Mouse (Mus musculus) C2C12 (cell line): ENCODE data around the gene Mpig6b. TPM values are rescaled to one million over a fixed set of nuclear protein-coding genes. Genes with fewer than 3 reads are reported as not detected.

Experiments
- H3K27me3 ChIP-seq: one replicate; pipeline ENCODE4 v1.6.1; 2011; ENCODE audit not compliant: control insufficient read depth, insufficient read depth, insufficient read length
- H3K36me3 ChIP-seq: one replicate; pipeline ENCODE4 v1.6.1; 2011; ENCODE audit not compliant: control insufficient read depth, insufficient read depth
- H3K4me3 ChIP-seq: one replicate; pipeline ENCODE4 v1.5.1; 2011; ENCODE audit warnings: mild to moderate bottlenecking, control low read depth; ENCODE audit not compliant: poor library complexity, insufficient read depth, severe bottlenecking
- H3K79me2 ChIP-seq: one replicate; pipeline ENCODE4 v1.6.1; 2011; ENCODE audit not compliant: control insufficient read depth, insufficient read depth
- H3K79me3 ChIP-seq: one replicate; pipeline ENCODE4 v1.6.1; 2011; ENCODE audit warnings: low read depth, control low read depth
- H3ac ChIP-seq: one replicate; pipeline ENCODE3; 2011; ENCODE audit warnings: low read depth; ENCODE audit not compliant: control insufficient read depth, insufficient read length
- CEBPB ChIP-seq: IDR thresholded peaks from one replicate; pipeline ENCODE4 v1.6.1; 2011; ENCODE audit warnings: low read depth, mild to moderate bottlenecking, control low read depth, moderate library complexity
- CTCF ChIP-seq: IDR thresholded peaks from one replicate; pipeline ENCODE4 v1.5.1; 2011; ENCODE audit not compliant: control insufficient read depth, insufficient read depth, insufficient read length
- FOSL1 ChIP-seq: IDR thresholded peaks from one replicate; pipeline ENCODE4 v1.8.0; 2011; ENCODE audit warnings: mild to moderate bottlenecking, low read length; ENCODE audit not compliant: poor library complexity, insufficient read depth, severe bottlenecking
- MAX ChIP-seq: IDR thresholded peaks from one replicate; pipeline ENCODE4 v1.6.1; 2011; ENCODE audit warnings: mild to moderate bottlenecking, control low read depth
- MYOD1 ChIP-seq: IDR thresholded peaks from one replicate; pipeline ENCODE4 v1.6.1; 2011; ENCODE audit warnings: low read depth; ENCODE audit not compliant: control insufficient read depth, insufficient read length
- MYOG ChIP-seq: IDR thresholded peaks from one replicate; pipeline ENCODE4 v1.6.1; 2011; ENCODE audit not compliant: control insufficient read depth, insufficient read length; ENCODE audit errors: extremely low read depth
- USF1 ChIP-seq: IDR thresholded peaks from one replicate; pipeline ENCODE4 v1.6.1; 2011; ENCODE audit warnings: low read depth, mild to moderate bottlenecking, control low read depth, moderate library complexity
- polyA plus RNA-seq: library from polyadenylated mRNA; unstranded; fragments of >200 nt; fragmentation: generic; extraction: Trizol; gene quantifications from one replicate; pipeline ENCODE4 v1.2.1, GENCODE M21; 2012; ENCODE audit warnings: missing spikeins

The Mpig6b gene
- polyA plus RNA-seq, 1 experiment: 0.04 TPM

DNA sequence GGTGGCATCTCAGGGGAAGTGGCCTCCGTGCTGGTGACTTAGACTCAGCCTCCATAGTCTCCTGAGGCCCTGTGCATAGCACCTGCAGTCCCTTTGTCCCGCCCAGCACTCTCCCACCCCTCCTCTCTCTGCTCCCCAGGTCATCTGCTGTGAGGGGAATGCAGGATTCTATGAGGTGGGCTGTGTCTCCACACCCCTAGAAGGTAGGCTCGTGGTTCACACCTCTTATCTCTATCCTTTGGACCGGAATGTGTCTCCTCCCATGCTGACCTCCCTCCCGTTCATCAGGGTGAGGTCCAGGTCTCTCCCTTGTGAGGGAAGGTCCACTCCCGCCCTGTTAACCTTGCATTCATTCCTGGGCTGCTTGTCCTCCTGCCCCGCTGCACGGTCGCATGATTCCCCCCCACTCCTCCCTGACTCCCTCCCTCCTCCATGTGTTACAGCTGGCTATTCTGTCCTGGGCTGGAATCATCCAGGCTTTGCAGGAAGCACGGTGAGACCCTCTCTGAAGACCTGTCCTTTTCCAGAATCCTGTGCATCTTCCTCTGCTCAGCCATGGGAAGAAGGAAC, 34.3 kb upstream of the Mpig6b start:
- no peaks in the 10 kb centered on the region for H3K27me3 ChIP-seq
- H3K36me3 ChIP-seq: peaks cover 24% of the 10 kb centered on the region
- H3K79me3 ChIP-seq: no peaks in the 10 kb centered on the region
- no peak for TF ChIP-seq USF1
- no peak for TF ChIP-seq FOSL1
- no peak for TF ChIP-seq MAX
- no peak for TF ChIP-seq CTCF
- no peak for TF ChIP-seq MYOG
- TF ChIP-seq MYOD1: no peak
- no peak for TF ChIP-seq CEBPB
- no peaks in the 10 kb centered on the region for H3K79me2 ChIP-seq
- H3ac ChIP-seq: no peak overlapping the region
- H3K4me3 ChIP-seq: no peak overlapping the region

DNA sequence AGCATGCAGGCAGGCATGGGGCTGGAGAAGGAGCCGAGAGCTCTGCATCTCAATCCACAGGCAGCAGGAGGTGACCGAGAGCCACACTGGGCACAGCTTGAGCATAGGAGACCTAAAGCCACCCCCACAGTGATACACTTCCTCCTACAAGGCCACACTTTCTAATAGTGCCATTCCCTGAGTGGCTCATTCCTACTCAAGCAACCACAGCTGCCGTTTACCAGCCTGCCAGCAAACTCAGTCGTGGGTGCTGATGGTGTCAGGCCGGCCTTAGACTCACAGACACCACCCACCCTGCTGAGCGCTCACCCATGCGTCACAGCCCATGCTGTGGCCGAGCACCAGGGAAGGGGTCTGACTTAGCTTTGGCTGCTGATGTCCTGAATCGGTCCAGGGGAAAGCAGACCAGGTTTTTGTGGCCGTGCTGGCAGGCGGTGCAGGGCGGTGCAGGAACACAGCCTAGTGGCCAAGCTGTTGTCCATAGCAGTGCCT, 31.2 kb upstream of the Mpig6b start:
- Histone ChIP-seq H3K27me3 (no peaks in the 10 kb centered on the region), H3K4me3 (no peak overlapping the region), H3ac (no peak overlapping the region), H3K79me2 (no peaks in the 10 kb centered on the region), H3K79me3 (no peaks in the 10 kb centered on the region), H3K36me3 (peaks cover 38% of the 10 kb centered on the region)
- TF ChIP-seq FOSL1 (no peak), USF1 (no peak), CEBPB (no peak), MYOG (no peak), MAX (no peak)

DNA sequence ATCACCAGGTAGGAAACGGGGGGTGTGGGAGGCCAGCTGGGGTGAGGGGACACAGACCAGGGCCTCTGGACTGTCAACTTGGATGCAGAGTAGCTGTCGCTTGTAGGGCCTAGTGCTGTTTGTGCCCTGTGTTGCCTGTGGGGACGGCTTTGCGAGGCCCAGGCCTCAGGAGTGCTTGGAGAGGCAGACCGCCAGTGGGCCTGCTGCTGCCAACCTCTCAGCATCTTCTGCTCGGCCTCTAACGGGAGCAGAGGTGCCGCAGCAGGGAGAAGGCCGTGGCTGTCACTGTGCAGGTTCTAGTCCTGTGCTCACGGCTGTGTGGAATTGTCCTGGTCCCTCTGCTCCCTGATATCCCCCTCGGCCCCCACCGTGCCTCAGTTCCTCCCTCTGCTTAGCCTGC, 30.6 kb upstream of the Mpig6b start:
- H3K79me2 ChIP-seq: no peaks in the 10 kb centered on the region
- H3K79me3 ChIP-seq: no peaks in the 10 kb centered on the region
- no peaks in the 10 kb centered on the region for H3K27me3 ChIP-seq
- TF ChIP-seq MYOG: no peak
- TF ChIP-seq USF1: no peak
- TF ChIP-seq CTCF: no peak
- TF ChIP-seq MYOD1: no peak
- TF ChIP-seq MAX: no peak
- TF ChIP-seq FOSL1: no peak
- no peak for TF ChIP-seq CEBPB
- H3ac ChIP-seq: no peak overlapping the region
- H3K4me3 ChIP-seq: no peak overlapping the region
- H3K36me3 ChIP-seq: peaks cover 39% of the 10 kb centered on the region

DNA sequence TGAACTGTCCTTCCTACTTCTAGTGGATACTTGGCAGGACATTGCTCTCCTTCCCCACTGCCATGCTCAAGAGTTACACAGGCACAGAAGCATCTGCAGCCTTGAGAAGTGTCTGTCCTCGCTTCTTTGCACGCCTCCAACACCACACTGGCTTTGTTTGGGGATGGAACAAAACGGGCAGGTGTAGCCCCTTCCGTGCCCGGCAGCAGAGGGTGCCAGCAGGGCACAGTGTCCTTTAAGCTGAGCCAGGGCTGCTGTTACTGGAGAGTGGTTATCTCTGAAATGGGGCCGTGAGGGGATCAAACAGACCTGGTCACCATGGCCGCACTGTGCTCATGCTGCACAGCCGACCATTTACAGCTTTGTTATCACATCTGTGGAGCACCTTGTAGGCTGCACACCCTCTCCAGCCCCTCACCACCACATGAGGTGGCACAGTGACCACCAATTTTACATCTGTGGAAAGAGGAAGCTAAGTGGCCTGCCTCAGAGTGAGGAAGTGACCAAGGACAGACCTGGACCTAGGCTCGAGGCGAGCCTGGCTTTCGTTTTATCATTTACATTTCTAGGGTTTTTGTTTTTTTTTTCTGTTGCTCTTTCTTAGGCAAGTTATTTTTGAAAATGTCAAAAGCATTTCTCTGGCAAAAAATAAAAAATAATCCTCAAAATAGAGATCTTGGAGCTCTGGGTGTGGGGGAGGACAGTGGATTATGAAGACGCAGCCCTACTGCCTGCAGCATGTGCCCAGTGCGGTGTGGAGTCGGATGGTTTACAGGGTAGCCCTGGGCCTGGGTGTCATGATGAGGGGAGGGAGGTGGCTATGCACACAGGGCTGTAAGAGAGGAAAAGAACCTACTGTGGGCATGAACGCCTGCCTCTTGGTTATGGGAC, 28.7 kb upstream of the Mpig6b start:
- Histone ChIP-seq H3K4me3 (no peak overlapping the region), H3K79me2 (peaks cover 14% of the 10 kb centered on the region), H3K79me3 (peaks cover 3% of the 10 kb centered on the region), H3ac (no peak overlapping the region), H3K36me3 (peaks cover 28% of the 10 kb centered on the region), H3K27me3 (no peaks in the 10 kb centered on the region)
- no peak for TF ChIP-seq MAX
- no peak for TF ChIP-seq MYOG
- no peak for TF ChIP-seq MYOD1
- no peak for TF ChIP-seq CTCF
- no peak for TF ChIP-seq USF1
- no peak for TF ChIP-seq CEBPB
- TF ChIP-seq FOSL1: no peak

DNA sequence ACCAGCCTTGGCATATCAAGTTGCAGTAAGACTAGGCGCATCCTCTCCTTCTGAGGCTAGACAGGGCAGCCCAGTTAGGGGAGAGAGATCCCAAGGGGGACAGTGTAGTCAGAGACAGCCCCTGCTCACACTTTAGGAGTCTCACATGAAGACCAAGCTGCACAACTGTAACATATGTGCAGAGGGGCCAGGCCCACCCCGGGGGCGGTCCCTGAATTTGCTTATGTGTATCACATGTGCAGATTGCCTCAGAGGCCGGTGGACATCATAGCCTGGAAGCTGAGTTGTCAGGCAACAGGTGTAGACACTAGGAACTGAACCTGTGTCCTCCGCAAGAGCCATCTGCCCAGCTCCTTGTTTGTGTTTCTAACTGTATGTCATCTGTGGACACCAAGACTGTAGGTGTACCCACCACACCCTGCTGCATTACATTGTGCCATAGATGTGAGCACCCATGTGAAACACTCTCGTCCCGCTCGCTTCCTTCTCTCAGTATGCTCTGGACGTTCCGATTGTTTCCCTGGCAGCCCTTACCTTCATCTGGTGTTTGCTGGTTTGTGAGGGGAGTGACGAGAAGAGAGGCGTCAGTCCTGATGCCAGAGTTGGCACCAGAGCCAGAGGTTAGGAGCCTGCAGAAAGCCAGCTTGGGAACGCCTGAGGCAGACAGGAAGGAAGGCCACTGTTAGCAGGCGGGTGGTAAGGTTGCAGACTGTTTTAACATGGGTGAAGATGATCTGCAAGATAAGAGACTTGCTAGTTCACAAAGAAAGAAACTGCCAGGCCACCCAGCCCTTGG, 26.6 kb upstream of the Mpig6b start:
- TF ChIP-seq FOSL1: no peak
- TF ChIP-seq CTCF: no peak
- H3K27me3 ChIP-seq: no peaks in the 10 kb centered on the region
- H3K79me2 ChIP-seq: peaks cover 17% of the 10 kb centered on the region
- no peak overlapping the region for H3K4me3 ChIP-seq
- peaks cover 22% of the 10 kb centered on the region for H3K36me3 ChIP-seq
- no peak overlapping the region for H3ac ChIP-seq
- peaks cover 3% of the 10 kb centered on the region for H3K79me3 ChIP-seq
